Mouse (Mus musculus) intestine, postnatal 0 days (tissue): ENCODE measurements at regions not wholly inside any gene's neighbourhood (a gene's known extent, or its start where the extent isn't known, plus 50 kb on each side); places are given as distances from the start of the nearest gene placed in this dataset.

ENCODE experiments used
- ATAC-seq: fragments of 200-750 bp; cut with Nextera tagmentation; 2 replicates; pipeline ENCODE4 v1.8.0; 2017; ENCODE audit warnings: mild to moderate bottlenecking, moderate TSS enrichment, moderate library complexity
- H3K27ac ChIP-seq: fragments of 300-500 bp; sonication (generic); 2 replicates; pipeline ENCODE4 v1.5.1; 2014; ENCODE audit warnings: mild to moderate bottlenecking, low read depth, low read length, moderate library complexity
- H3K27me3 ChIP-seq: fragments of 300-500 bp; sonication (generic); replicated peaks from 2 replicates; pipeline ENCODE4 v1.6.1; 2014; ENCODE audit warnings: low read length, mixed read lengths; ENCODE audit not compliant: control insufficient read depth, insufficient read depth
- H3K36me3 ChIP-seq: fragments of 300-500 bp; sonication (generic); 2 replicates; pipeline ENCODE4 v1.6.1; 2014; ENCODE audit warnings: mild to moderate bottlenecking, moderate library complexity; ENCODE audit not compliant: control insufficient read depth, insufficient read depth
- H3K4me1 ChIP-seq: fragments of 300-500 bp; sonication (generic); replicated peaks from 2 replicates; pipeline ENCODE4 v1.6.1; 2014; ENCODE audit warnings: antibody characterized with exemption, low read length, mixed read lengths; ENCODE audit not compliant: control insufficient read depth, insufficient read depth
- H3K4me2 ChIP-seq: fragments of 300-500 bp; sonication (generic); replicated peaks from 2 replicates; pipeline ENCODE4 v1.6.1; 2014; ENCODE audit warnings: low read depth, mild to moderate bottlenecking, moderate library complexity
- H3K4me3 ChIP-seq: fragments of 300-500 bp; sonication (generic); 2 replicates; pipeline ENCODE4 v1.5.1; 2014; ENCODE audit warnings: low read depth, low read length
- H3K9ac ChIP-seq: fragments of 300-500 bp; sonication (generic); 2 replicates; pipeline ENCODE4 v1.6.1; 2014; ENCODE audit warnings: mild to moderate bottlenecking, low read depth, low read length
- H3K9me3 ChIP-seq: fragments of 300-500 bp; sonication (generic); 2 replicates; pipeline ENCODE4 v1.6.1; 2016; ENCODE audit warnings: mixed run types; ENCODE audit not compliant: control insufficient read depth
- CTCF ChIP-seq: sonication (generic); IDR thresholded peaks from 2 replicates; pipeline ENCODE4 v1.5.1; 2016; ENCODE audit warnings: low read depth, mild to moderate bottlenecking, control low read depth, antibody characterized with exemption, moderate library complexity
- WGBS: fragments of 180-500 bp; shearing (Covaris S2); extraction: QIAGEN DNeasy Blood & Tissue Kit; methylation state at CpG from one replicate; pipeline ENCODE4 v1.1.7; 2014; 5-methylcytosine and 5-hydroxymethylcytosine counted together

GRCm38 (mm10) chr10:118501571-118501970, 60.7 kb downstream of the Ifng start:
- no peak for ATAC-seq
- H3K36me3 ChIP-seq = no peaks in the 10 kb centered on the region
- H3K4me3 ChIP-seq = no peak overlapping the region
- H3K4me1 ChIP-seq = no peaks in the 10 kb centered on the region
- no peaks in the 10 kb centered on the region for H3K9me3 ChIP-seq
- no peak overlapping the region for H3K4me2 ChIP-seq
- H3K27me3 ChIP-seq = no peaks in the 10 kb centered on the region
- WGBS = 82% methylated on average over 3 of the region's 3 CpGs
- no peak overlapping the region for H3K9ac ChIP-seq
- H3K27ac ChIP-seq = no peak overlapping the region
- TF ChIP-seq CTCF = no peak

DNA sequence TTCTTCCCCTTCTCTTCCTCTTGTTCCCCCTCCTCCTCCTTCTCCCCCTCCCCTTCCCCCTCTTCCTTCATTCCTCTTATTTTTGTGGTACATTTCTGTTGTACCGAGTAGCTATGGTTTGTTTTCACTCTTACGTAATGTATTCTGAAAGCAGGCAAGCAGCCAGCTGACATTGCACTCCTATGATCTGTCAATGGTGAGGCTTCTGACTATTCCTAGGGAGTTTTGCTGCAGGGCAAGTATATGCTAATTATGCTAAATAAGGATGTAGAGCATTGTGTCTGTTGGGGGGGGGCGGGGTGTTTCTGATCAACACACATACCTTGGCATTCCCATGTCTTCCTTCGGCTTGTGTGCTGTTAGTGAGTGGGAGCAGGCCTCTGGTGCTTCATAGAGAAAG, 64.0 kb downstream of the Ifng start:
- H3K9ac ChIP-seq = no peak overlapping the region
- H3K4me3 ChIP-seq = no peak overlapping the region
- no peaks in the 10 kb centered on the region for H3K36me3 ChIP-seq
- no peaks in the 10 kb centered on the region for H3K9me3 ChIP-seq
- ATAC-seq = no peak
- no peaks in the 10 kb centered on the region for H3K27me3 ChIP-seq
- no peaks in the 10 kb centered on the region for H3K4me1 ChIP-seq
- WGBS = 67% methylated on average over 4 of the region's 4 CpGs
- H3K27ac ChIP-seq = no peak overlapping the region
- H3K4me2 ChIP-seq = no peak overlapping the region
- no peak for TF ChIP-seq CTCF

GRCm38 (mm10) chr10:118506154-118506553, 65.3 kb downstream of the Ifng start:
- Histone ChIP-seq H3K27ac (no peak overlapping the region), H3K9me3 (no peaks in the 10 kb centered on the region), H3K9ac (no peak overlapping the region), H3K4me1 (no peaks in the 10 kb centered on the region), H3K4me2 (no peak overlapping the region), H3K27me3 (no peaks in the 10 kb centered on the region), H3K4me3 (no peak overlapping the region), H3K36me3 (no peaks in the 10 kb centered on the region)
- WGBS = 75% methylated on average over 4 of the region's 4 CpGs
- no peak for ATAC-seq
- no peak for TF ChIP-seq CTCF

- no peak overlapping the region for H3K9ac ChIP-seq
- WGBS = 45% methylated on average over 2 of the region's 2 CpGs
- H3K4me1 ChIP-seq = no peaks in the 10 kb centered on the region
- H3K27me3 ChIP-seq = no peaks in the 10 kb centered on the region
- H3K36me3 ChIP-seq = no peaks in the 10 kb centered on the region
- H3K9me3 ChIP-seq = no peaks in the 10 kb centered on the region
- no peak overlapping the region for H3K4me3 ChIP-seq
- no peak overlapping the region for H3K27ac ChIP-seq
- H3K4me2 ChIP-seq = no peak overlapping the region
- TF ChIP-seq CTCF = peak; percentile 75
- no peak for ATAC-seq
Observed at GRCm38 (mm10) chr10:118507630-118508029, 66.8 kb downstream of the Ifng start.

GRCm38 (mm10) chr10:118516839-118517238, 76.0 kb downstream of the Ifng start:
- H3K4me1 ChIP-seq = no peaks in the 10 kb centered on the region
- no peak for TF ChIP-seq CTCF
- no peak for ATAC-seq
- H3K36me3 ChIP-seq = no peaks in the 10 kb centered on the region
- 90% methylated on average over 3 of the region's 3 CpGs for whole genome bisulfite sequencing
- no peaks in the 10 kb centered on the region for H3K27me3 ChIP-seq
- H3K9ac ChIP-seq = no peak overlapping the region
- H3K27ac ChIP-seq = no peak overlapping the region
- no peak overlapping the region for H3K4me3 ChIP-seq
- no peak overlapping the region for H3K4me2 ChIP-seq
- no peaks in the 10 kb centered on the region for H3K9me3 ChIP-seq

DNA sequence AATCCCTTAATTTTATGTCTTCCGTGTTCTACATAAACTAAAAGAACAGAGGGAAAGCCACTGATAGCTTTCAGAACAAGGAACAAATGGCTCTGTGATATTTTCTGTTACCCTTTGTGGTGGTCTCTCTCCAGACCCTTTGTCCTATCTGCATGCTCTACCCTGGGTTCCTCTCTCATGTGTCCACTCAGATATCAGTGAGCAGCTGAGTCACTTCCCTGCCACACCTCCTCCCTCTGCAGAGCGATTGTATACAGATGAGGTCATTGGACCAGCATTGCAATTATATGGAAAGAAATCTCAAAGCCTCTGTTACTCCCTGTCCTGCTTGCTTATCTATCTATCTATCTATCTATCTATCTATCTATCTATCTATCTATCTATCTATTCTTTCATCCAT, 77.1 kb downstream of the Ifng start:
- H3K4me3 ChIP-seq = no peak overlapping the region
- no peak for TF ChIP-seq CTCF
- no peaks in the 10 kb centered on the region for H3K4me1 ChIP-seq
- no peak for ATAC-seq
- H3K27ac ChIP-seq = no peak overlapping the region
- no peaks in the 10 kb centered on the region for H3K36me3 ChIP-seq
- H3K27me3 ChIP-seq = no peaks in the 10 kb centered on the region
- no peak overlapping the region for H3K4me2 ChIP-seq
- H3K9me3 ChIP-seq = no peaks in the 10 kb centered on the region
- WGBS = 66% methylated on average over 2 of the region's 2 CpGs
- no peak overlapping the region for H3K9ac ChIP-seq

DNA sequence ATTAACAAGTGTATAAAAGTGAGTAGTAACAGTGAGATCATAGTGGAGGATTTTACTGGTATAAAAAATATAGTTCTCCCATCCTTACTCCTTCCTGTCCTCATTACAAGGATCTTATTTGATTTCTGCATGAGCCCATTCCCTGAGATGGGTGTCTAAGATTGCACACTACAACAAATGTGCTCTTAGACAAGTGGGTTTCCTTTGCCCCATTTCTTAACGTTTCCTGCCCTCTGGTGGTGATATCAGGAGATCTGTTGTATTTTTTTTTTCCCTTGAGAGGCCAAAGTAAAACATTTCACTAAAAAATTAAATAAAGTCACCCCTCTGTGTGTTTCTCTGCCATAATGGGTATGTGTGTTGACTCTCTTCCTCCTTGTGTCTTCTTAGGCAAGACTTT, 105.1 kb downstream of the Ifng start:
- Histone ChIP-seq H3K4me2 (no peak overlapping the region), H3K9me3 (no peaks in the 10 kb centered on the region), H3K4me3 (no peak overlapping the region), H3K4me1 (no peaks in the 10 kb centered on the region), H3K27me3 (no peaks in the 10 kb centered on the region), H3K27ac (no peak overlapping the region), H3K9ac (no peak overlapping the region), H3K36me3 (no peaks in the 10 kb centered on the region)
- TF ChIP-seq CTCF = peak; percentile 63
- ATAC-seq = no peak
- 8% methylated on average over 1 of the region's 1 CpGs for WGBS
